ENCODE assay signal across 10 mouse cellular contexts in the genomic region with DNA sequence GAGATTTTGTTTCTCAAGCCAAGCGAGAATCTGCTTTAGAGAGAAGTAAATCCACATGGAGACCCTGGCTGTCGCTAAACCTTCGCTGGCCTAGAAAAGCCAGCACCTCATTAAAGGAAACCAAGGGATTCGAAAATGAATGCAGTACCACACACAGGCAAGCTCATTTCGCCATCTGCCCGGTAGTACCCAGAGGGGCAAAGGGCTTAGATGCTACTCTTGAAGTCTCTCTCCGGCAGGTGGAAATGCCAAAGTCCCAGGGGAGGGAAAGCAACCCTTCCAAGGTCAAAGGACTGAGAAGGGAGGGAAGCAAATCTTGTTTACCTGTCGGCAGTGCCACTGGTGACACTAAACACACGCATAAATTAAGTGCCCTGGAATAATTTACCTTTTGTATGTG. TPM values are rescaled to one million over a fixed set of nuclear protein-coding genes. Genes with fewer than 3 reads are reported as not detected.
DNase-seq lines count a peak whose midpoint lies in the region; ATAC-seq lines count a peak whose summit lies in the region.
"Had no signal": no experiment of that assay in that cellular context is flagged by ENCODE, and none has a peak within 500 bp of the region (broad histone marks: within the 10 kb centered on the region; RNA-seq: fewer than 3 reads in every experiment).

No protein-coding gene starts in this region.

- H3K4me2 ChIP-seq in hindbrain, embryonic 14.5 days (replicated peaks) = peak overlapping the region; percentile 62
- H3K4me2 ChIP-seq in midbrain, embryonic 11.5 days = peak overlapping the region; percentile 81

- WGBS in hindbrain, embryonic 14.5 days = 9% methylated on average over 9 of the region's 9 CpGs
- WGBS in midbrain, embryonic 11.5 days = 19% methylated on average over 9 of the region's 9 CpGs

- peak; percentile 18 for DNase-seq in embryo, embryonic 10.5 days (ENCODE audit: low spot score)
- DNase-seq in embryo, embryonic 10 days (ENCODE audit: low spot score) = no peak
- peak; percentile 57 to 64 for DNase-seq in cerebellum, postnatal 10 days
- DNase-seq in hindbrain, embryonic 14.5 days (ENCODE audit: low spot score) = no peak
- peak; percentile 89 for DNase-seq in midbrain, embryonic 11.5 days (ENCODE audit: low spot score, missing footprints)
- DNase-seq in adrenal gland, postnatal 4 days (ENCODE audit: low spot score in 2 of 2) = no peak
- no peak for DNase-seq in right cerebral cortex, adult 18-20 months
- DNase-seq in right cerebral cortex, postnatal 14 days = no peak
- DNase-seq: gastrocnemius, postnatal 25 days; lung, adult 2 months had no signal

- H3K9me3 ChIP-seq in hindbrain, embryonic 14.5 days (ENCODE audit: control insufficient read depth, low read length) = no peaks in the 10 kb centered on the region
- no peaks in the 10 kb centered on the region for H3K9me3 ChIP-seq in midbrain, embryonic 11.5 days (ENCODE audit: control insufficient read depth, low read length)

- no peaks in the 10 kb centered on the region for H3K36me3 ChIP-seq in hindbrain, embryonic 14.5 days (replicated peaks; ENCODE audit: control insufficient read depth, insufficient read depth)
- no peaks in the 10 kb centered on the region for H3K36me3 ChIP-seq in midbrain, embryonic 11.5 days (ENCODE audit: control insufficient read depth, insufficient read depth, low read length)

- H3K4me3 ChIP-seq in hindbrain, embryonic 14.5 days (replicated peaks; ENCODE audit: low read length) = peak overlapping the region; percentile 92
- H3K4me3 ChIP-seq in midbrain, embryonic 11.5 days (ENCODE audit: low read depth, low read length) = peak overlapping the region; percentile 84

- ATAC-seq in hindbrain, embryonic 14.5 days (ENCODE audit: low FRiP score) = no peak
- ATAC-seq in midbrain, embryonic 11.5 days (ENCODE audit: low FRiP score) = peak; percentile 27; the same call in 1 of the 2 replicates

- peaks cover 36% of the 10 kb centered on the region for H3K4me1 ChIP-seq in hindbrain, embryonic 14.5 days (replicated peaks; ENCODE audit: control insufficient read depth, insufficient read depth, low read length)
- H3K4me1 ChIP-seq in midbrain, embryonic 11.5 days (ENCODE audit: control insufficient read depth, insufficient read depth, low read length) = peaks cover 25% of the 10 kb centered on the region

- H3K27ac ChIP-seq in hindbrain, embryonic 14.5 days = no peak overlapping the region
- no peak overlapping the region for H3K27ac ChIP-seq in midbrain, embryonic 11.5 days (ENCODE audit: low read depth, low read length)

- 0 out of 2 replicates have a peak, but pooled peaks cover 4% of the 10 kb centered on the region for H3K27me3 ChIP-seq in hindbrain, embryonic 14.5 days (ENCODE audit: control insufficient read depth, insufficient read depth, low read length)
- H3K27me3 ChIP-seq in midbrain, embryonic 11.5 days (ENCODE audit: control insufficient read depth, insufficient read depth, low read length) = peaks cover 10% of the 10 kb centered on the region; the same call in 1 of the 2 replicates

- H3K9ac ChIP-seq in hindbrain, embryonic 14.5 days = peak overlapping the region; percentile 94
- no peak overlapping the region; the same call in 1 of the 2 replicates for H3K9ac ChIP-seq in midbrain, embryonic 11.5 days (ENCODE audit: low read length)

RNA-seq across cellular contexts. Expression of a gene that starts 2.1 kb away (rescaled TPM):
- 19.5 and 23.0 TPM in 2 replicates for polyA plus RNA-seq in hindbrain, embryonic 14.5 days (2014; fragmentation: Nextera tagmentation; extraction: Ambion mirVana)
- 9.3 and 10.4 TPM in 2 replicates for polyA plus RNA-seq in midbrain, embryonic 11.5 days (2014; fragmentation: Nextera tagmentation; extraction: Ambion mirVana)
- 10 to 100 TPM; 16.5 to 19.3 TPM for total RNA-seq in adrenal gland, postnatal 4 days (2021)

Comparison
In these comparisons a context has a peak if more than half of its experiments do, and no peak if none do; other contexts are left out.
1. DNase-seq: peak in embryo, embryonic 10.5 days (single experiment), cerebellum, postnatal 10 days (2 of 2) and midbrain, embryonic 11.5 days (single experiment); none in embryo, embryonic 10 days (single experiment), hindbrain, embryonic 14.5 days (single experiment), adrenal gland, postnatal 4 days (0 of 2), right cerebral cortex, adult 18-20 months (single experiment) and right cerebral cortex, postnatal 14 days (single experiment).